In genomic region chr4:137751717-137752116, GRCm38 (mm10) we compare ENCODE assay signal across 8 mouse cellular contexts. TPM values are rescaled to one million over a fixed set of nuclear protein-coding genes. Genes with fewer than 3 reads are reported as not detected.
DNase-seq lines count a peak whose midpoint lies in the region; ATAC-seq and TF ChIP-seq lines count a peak whose summit lies in the region.

No protein-coding gene starts in this region.

- H3K27ac ChIP-seq in intestine, embryonic 15.5 days = no peak overlapping the region
- no peak overlapping the region for H3K27ac ChIP-seq in intestine, postnatal 0 days (ENCODE audit: low read depth, low read length)
- H3K27ac ChIP-seq in embryonic facial prominence, embryonic 11.5 days (replicated peaks; ENCODE audit: low read depth, low read length) = peak overlapping the region; percentile 13; the same call in 1 of the 2 replicates
- H3K27ac ChIP-seq in kidney, embryonic 15.5 days = peak overlapping the region; percentile 14; the same call in 1 of the 2 replicates
- no peak overlapping the region for H3K27ac ChIP-seq in forebrain, postnatal 0 days (ENCODE audit: low read depth, low read length)

- H3K36me3 ChIP-seq in intestine, embryonic 15.5 days = no peaks in the 10 kb centered on the region
- no peaks in the 10 kb centered on the region for H3K36me3 ChIP-seq in intestine, postnatal 0 days (ENCODE audit: control insufficient read depth, insufficient read depth)
- no peaks in the 10 kb centered on the region for H3K36me3 ChIP-seq in embryonic facial prominence, embryonic 11.5 days (replicated peaks; ENCODE audit: control insufficient read depth, insufficient read depth, low read depth, low read length)
- no peaks in the 10 kb centered on the region for H3K36me3 ChIP-seq in kidney, embryonic 15.5 days
- H3K36me3 ChIP-seq in forebrain, postnatal 0 days (ENCODE audit: insufficient read depth) = no peaks in the 10 kb centered on the region

- WGBS in intestine, embryonic 15.5 days = 62% methylated on average over 9 of the region's 9 CpGs
- 59% methylated on average over 9 of the region's 9 CpGs for WGBS in intestine, postnatal 0 days
- 69% methylated on average over 9 of the region's 9 CpGs for WGBS in embryonic facial prominence, embryonic 11.5 days
- 48% methylated on average over 9 of the region's 9 CpGs for WGBS in kidney, embryonic 15.5 days
- WGBS in forebrain, postnatal 0 days = 40% methylated on average over 9 of the region's 9 CpGs

- no peak overlapping the region for H3K9ac ChIP-seq in intestine, embryonic 15.5 days
- H3K9ac ChIP-seq in intestine, postnatal 0 days (ENCODE audit: low read depth, low read length) = no peak overlapping the region
- no peak overlapping the region for H3K9ac ChIP-seq in embryonic facial prominence, embryonic 11.5 days (replicated peaks; ENCODE audit: low read length)
- H3K9ac ChIP-seq in kidney, embryonic 15.5 days = no peak overlapping the region
- H3K9ac ChIP-seq in forebrain, postnatal 0 days = no peak overlapping the region

- TF ChIP-seq CTCF in intestine, postnatal 0 days (IDR thresholded peaks at IDR 0.05; ENCODE audit: low read depth) = no peak
- no peak for TF ChIP-seq CTCF in forebrain, postnatal 0 days (IDR thresholded peaks at IDR 0.05; ENCODE audit: low read depth)

- peaks cover 6% of the 10 kb centered on the region; the same call in 1 of the 2 replicates for H3K4me1 ChIP-seq in intestine, embryonic 15.5 days (replicated peaks)
- H3K4me1 ChIP-seq in intestine, postnatal 0 days (replicated peaks; ENCODE audit: control insufficient read depth, insufficient read depth, low read length) = no peaks in the 10 kb centered on the region
- peaks cover 5% of the 10 kb centered on the region for H3K4me1 ChIP-seq in embryonic facial prominence, embryonic 11.5 days (ENCODE audit: control insufficient read depth, insufficient read depth, low read length)
- H3K4me1 ChIP-seq in kidney, embryonic 15.5 days = peaks cover 63% of the 10 kb centered on the region
- H3K4me1 ChIP-seq in forebrain, postnatal 0 days (ENCODE audit: insufficient read depth) = no peaks in the 10 kb centered on the region

- no peaks in the 10 kb centered on the region for H3K9me3 ChIP-seq in intestine, embryonic 15.5 days
- no peaks in the 10 kb centered on the region for H3K9me3 ChIP-seq in intestine, postnatal 0 days (ENCODE audit: control insufficient read depth)
- no peaks in the 10 kb centered on the region for H3K9me3 ChIP-seq in embryonic facial prominence, embryonic 11.5 days (replicated peaks; ENCODE audit: control insufficient read depth, low read length)
- no peaks in the 10 kb centered on the region for H3K9me3 ChIP-seq in kidney, embryonic 15.5 days (replicated peaks)
- H3K9me3 ChIP-seq in forebrain, postnatal 0 days (ENCODE audit: low read length) = no peaks in the 10 kb centered on the region

- H3K4me3 ChIP-seq in intestine, embryonic 15.5 days (replicated peaks) = no peak overlapping the region
- no peak overlapping the region for H3K4me3 ChIP-seq in intestine, postnatal 0 days (ENCODE audit: low read depth, low read length)
- no peak overlapping the region for H3K4me3 ChIP-seq in embryonic facial prominence, embryonic 11.5 days (ENCODE audit: low read depth, low read length)
- no peak overlapping the region for H3K4me3 ChIP-seq in kidney, embryonic 15.5 days (replicated peaks)
- H3K4me3 ChIP-seq in forebrain, postnatal 0 days (ENCODE audit: low read depth, low read length) = no peak overlapping the region

- no peaks in the 10 kb centered on the region for H3K27me3 ChIP-seq in intestine, embryonic 15.5 days (replicated peaks)
- no peaks in the 10 kb centered on the region for H3K27me3 ChIP-seq in intestine, postnatal 0 days (replicated peaks; ENCODE audit: control insufficient read depth, insufficient read depth, low read length)
- H3K27me3 ChIP-seq in embryonic facial prominence, embryonic 11.5 days (ENCODE audit: control insufficient read depth, insufficient read depth, low read length) = no peaks in the 10 kb centered on the region
- H3K27me3 ChIP-seq in kidney, embryonic 15.5 days = no peaks in the 10 kb centered on the region
- H3K27me3 ChIP-seq in forebrain, postnatal 0 days (ENCODE audit: insufficient read depth, low read length) = no peaks in the 10 kb centered on the region

- peak; percentile 30; the same call in 1 of the 2 replicates for ATAC-seq in intestine, embryonic 15.5 days
- ATAC-seq in intestine, postnatal 0 days = no peak
- ATAC-seq in embryonic facial prominence, embryonic 11.5 days (replicated peaks; ENCODE audit: insufficient number of reproducible peaks, low FRiP score, low TSS enrichment, low read depth) = no peak
- no peak; the same call in 1 of the 2 replicates for ATAC-seq in kidney, embryonic 15.5 days (replicated peaks; ENCODE audit: low FRiP score)
- ATAC-seq in forebrain, postnatal 0 days = no peak

- no peak for DNase-seq in embryonic facial prominence, embryonic 11.5 days (ENCODE audit: low spot score)
- DNase-seq in lung, postnatal 14 days = peak; percentile 59
- no peak for DNase-seq in forebrain, postnatal 0 days
- no peak for DNase-seq in layer of hippocampus, adult 9-10 months (ENCODE audit: low spot score)
- DNase-seq in ovary, postnatal 10 days (ENCODE audit: low spot score) = no peak

- H3K4me2 ChIP-seq in intestine, embryonic 15.5 days (replicated peaks) = no peak overlapping the region
- no peak overlapping the region for H3K4me2 ChIP-seq in intestine, postnatal 0 days (replicated peaks; ENCODE audit: low read depth)
- H3K4me2 ChIP-seq in embryonic facial prominence, embryonic 11.5 days (ENCODE audit: low read depth, low read length) = no peak overlapping the region
- no peak overlapping the region for H3K4me2 ChIP-seq in kidney, embryonic 15.5 days
- no peak overlapping the region for H3K4me2 ChIP-seq in forebrain, postnatal 0 days (ENCODE audit: low read depth)

RNA-seq across cellular contexts. Expression of gene Alpl, which starts 44.5 kb away (rescaled TPM):
- 3.8 and 4.6 TPM in 2 replicates for polyA plus RNA-seq in intestine, embryonic 15.5 days (2015; fragmentation: Nextera tagmentation; extraction: Ambion mirVana)
- 0.72 and 0.73 TPM in 2 replicates for polyA plus RNA-seq in intestine, postnatal 0 days (2015; fragmentation: Nextera tagmentation; extraction: Ambion mirVana)
- 9.9 and 10.8 TPM in 2 replicates for polyA plus RNA-seq in embryonic facial prominence, embryonic 11.5 days (2014; fragmentation: Nextera tagmentation; extraction: Ambion mirVana)
- polyA plus RNA-seq in kidney, embryonic 15.5 days (2015; fragmentation: Nextera tagmentation; extraction: Ambion mirVana) = 12.9 and 25.3 TPM in 2 replicates
- total RNA-seq in forebrain, postnatal 0 days (2014; rRNA removed) = 10.1 and 11.2 TPM in 2 replicates
- 8.2 and 10.1 TPM in 2 replicates for polyA plus RNA-seq in forebrain, postnatal 0 days (2015; fragmentation: Nextera tagmentation; extraction: Ambion mirVana)

Comparison
In these comparisons a context has a peak if more than half of its experiments do, and no peak if none do; other contexts are left out.
1. H3K27ac ChIP-seq: peak in embryonic facial prominence, embryonic 11.5 days (single experiment) and kidney, embryonic 15.5 days (single experiment); none in intestine, embryonic 15.5 days (single experiment), intestine, postnatal 0 days (single experiment) and forebrain, postnatal 0 days (single experiment).